Mouse (Mus musculus): Measurements from ENCODE around the gene Plxna2.

DNA sequence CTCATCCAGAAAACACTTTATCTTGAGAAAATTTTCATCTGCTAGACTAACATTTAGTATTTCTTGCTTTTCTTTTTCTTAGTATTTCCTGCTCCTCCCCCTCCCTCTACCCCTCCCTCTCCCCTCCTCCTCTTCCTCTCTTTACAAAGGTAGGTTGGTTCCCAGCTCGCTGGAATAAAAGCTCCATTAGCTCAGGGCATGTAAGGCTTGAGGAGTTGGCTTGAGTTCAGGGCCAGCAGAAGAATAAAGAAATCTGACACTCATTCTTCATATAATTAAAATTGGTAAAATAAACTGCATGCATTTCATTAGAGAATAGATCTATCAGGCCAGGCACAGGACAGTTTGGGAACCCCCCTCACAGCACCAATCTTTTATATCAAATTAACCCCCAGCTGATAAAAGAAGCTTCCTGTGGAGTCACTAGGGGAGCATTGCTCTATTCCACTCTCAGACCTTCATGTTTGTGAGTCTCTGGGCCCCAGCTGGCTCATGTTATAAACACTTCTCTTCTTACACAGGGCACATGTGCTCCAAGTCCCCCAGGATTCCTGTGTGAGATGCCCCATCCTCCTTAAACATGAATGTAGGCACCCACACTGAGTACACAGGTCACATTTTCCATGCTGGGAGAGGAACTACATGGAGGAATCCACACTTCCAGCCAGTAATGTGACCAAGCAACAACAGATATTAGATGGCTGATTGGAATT lies 29.9 kb upstream of the Plxna2 start:
- TF ChIP-seq CTCF (IDR thresholded peaks at IDR 0.05; ENCODE audit: extremely low read depth, insufficient read depth, insufficient read length, insufficient replicate concordance) (no peak), POLR2A (IDR thresholded peaks at IDR 0.05; ENCODE audit: low read depth, low read length) (no peak)

Data from spleen, adult 2 months (tissue).